Mouse (Mus musculus): ENCODE results near the gene Cyp2w1. TPM values are rescaled to one million over a fixed set of nuclear protein-coding genes. Genes with fewer than 3 reads are reported as not detected.
A peak's percentile ranks its signal among the peaks of the same experiment; 100 is the strongest.
"Not testable (repeated sequence)": the region's sequence is repeated elsewhere in the genome, so short reads cannot be mapped to it uniquely, and the experiment has no call there.

The Cyp2w1 gene
- polyA plus RNA-seq, 1 experiment = 0.33 TPM

DNA sequence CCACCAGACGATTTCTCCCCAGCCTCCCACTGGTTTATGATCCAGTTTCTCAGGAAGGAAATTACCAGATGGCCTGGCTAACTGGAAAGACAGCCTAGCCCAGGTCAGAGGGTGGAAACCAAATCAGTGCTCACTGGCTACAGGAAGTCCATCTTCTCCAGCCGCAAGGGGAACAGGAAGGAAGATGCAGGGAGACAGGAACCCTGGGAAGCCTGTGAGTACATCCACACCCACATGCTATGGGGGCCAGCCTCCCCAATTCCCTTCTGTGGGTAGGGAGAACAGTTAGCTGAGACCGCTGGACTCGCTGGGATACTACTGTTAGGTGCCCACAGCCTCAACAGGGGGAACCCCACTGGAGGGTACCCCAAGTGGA lies 35.8 kb downstream of the Cyp2w1 start:
- TF ChIP-seq CTCF (IDR thresholded peaks at IDR 0.05; ENCODE audit: insufficient read depth, low read length) (no peak), POLR2A (IDR thresholded peaks at IDR 0.05; ENCODE audit: borderline replicate concordance, extremely low read depth, low read depth, low read length) (no peak)
- H3K4me1 ChIP-seq (ENCODE audit: control insufficient read depth, insufficient read depth, low read length) = peaks cover 73% of the 10 kb centered on the region
- no peak for DNase-seq
- 45% methylated on average over 4 of the region's 4 CpGs for WGBS
- no peak overlapping the region for H3K4me3 ChIP-seq (replicated peaks; ENCODE audit: extremely low read depth, low read depth, low read length)

DNA sequence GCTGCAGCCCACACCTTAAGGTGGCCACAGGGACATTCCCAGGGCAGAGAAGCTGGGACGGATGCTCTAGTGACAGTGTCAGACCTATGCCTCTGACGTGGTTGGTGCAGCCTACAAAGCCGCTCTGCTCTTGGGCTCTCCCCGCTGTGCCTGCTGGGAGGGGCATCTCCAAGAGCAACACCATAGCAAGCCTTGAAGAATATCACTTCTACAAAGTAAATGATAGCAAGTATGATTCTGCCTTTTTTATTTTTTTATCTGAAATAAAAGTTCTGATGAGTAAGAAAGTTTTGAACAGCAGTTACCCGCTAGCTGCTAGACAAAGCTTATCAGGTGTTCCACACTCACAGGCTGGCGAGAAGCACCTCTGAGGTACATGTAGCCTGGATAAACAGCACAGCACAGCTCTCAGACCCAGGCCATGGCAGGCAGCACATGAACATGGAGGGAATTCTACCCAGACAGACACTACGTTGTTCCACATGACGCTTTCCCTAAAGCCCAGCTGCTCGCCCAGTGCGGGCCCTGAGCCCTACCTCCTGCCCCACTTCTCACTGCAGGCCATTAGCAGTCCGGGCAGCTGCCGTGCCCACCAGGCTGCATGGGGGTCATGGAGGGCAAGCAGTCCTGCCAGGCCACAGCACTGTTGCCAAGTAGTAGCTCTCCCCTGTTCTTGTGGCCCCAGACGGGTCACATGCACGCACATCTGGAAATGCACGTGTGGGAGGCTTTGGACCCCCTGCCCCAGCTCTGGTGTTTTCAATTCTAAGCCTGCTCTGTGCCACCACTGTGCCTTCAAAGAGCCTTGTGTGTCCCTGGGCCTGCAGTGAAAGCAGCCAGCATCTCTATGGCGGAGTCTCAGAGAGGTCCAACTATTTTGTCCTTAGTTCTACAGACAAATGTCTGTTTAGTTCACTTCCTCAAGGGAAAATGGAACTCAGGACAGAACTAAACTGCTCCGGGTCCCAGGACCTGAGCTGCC lies 36.6 kb downstream of the Cyp2w1 start:
- 54% methylated on average over 17 of the region's 17 CpGs for WGBS
- DNase-seq = no peak
- no peak for TF ChIP-seq CTCF (IDR thresholded peaks at IDR 0.05; ENCODE audit: insufficient read depth, low read length)
- no peak for TF ChIP-seq POLR2A (IDR thresholded peaks at IDR 0.05; ENCODE audit: borderline replicate concordance, extremely low read depth, low read depth, low read length)
- Histone ChIP-seq H3K4me1 (ENCODE audit: control insufficient read depth, insufficient read depth, low read length) (peaks cover 65% of the 10 kb centered on the region), H3K4me3 (replicated peaks; ENCODE audit: extremely low read depth, low read depth, low read length) (no peak overlapping the region)

DNA sequence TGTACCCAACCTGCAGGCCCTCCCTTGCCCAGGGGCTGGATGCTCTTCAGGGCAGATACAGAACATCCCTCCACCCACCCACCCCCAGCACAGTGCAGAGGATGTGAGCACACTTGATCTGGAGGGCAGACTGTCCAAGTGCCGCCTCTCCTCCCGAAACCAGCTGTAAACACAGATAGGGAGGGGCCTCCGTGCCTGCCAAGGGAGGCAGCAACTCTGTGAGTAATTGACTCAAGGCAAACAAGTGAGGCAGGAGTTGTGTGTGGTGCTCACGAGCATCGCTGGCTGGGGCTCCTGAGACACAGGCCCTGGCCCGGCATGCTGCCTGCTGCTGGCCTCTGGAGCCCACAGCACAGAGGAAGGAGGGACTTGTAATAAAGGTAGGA lies 37.3 kb downstream of the Cyp2w1 start:
- Histone ChIP-seq H3K4me3 (replicated peaks; ENCODE audit: extremely low read depth, low read depth, low read length) (peak overlapping the region; percentile 45), H3K4me1 (ENCODE audit: control insufficient read depth, insufficient read depth, low read length) (peaks cover 59% of the 10 kb centered on the region)
- peak; percentile 77; the same call in 1 of the 2 replicates for TF ChIP-seq POLR2A (IDR thresholded peaks at IDR 0.05; ENCODE audit: borderline replicate concordance, extremely low read depth, low read depth, low read length)
- TF ChIP-seq CTCF (IDR thresholded peaks at IDR 0.05; ENCODE audit: insufficient read depth, low read length) = no peak
- DNase-seq = peak; percentile 75
- WGBS = 10% methylated on average over 6 of the region's 6 CpGs

DNA sequence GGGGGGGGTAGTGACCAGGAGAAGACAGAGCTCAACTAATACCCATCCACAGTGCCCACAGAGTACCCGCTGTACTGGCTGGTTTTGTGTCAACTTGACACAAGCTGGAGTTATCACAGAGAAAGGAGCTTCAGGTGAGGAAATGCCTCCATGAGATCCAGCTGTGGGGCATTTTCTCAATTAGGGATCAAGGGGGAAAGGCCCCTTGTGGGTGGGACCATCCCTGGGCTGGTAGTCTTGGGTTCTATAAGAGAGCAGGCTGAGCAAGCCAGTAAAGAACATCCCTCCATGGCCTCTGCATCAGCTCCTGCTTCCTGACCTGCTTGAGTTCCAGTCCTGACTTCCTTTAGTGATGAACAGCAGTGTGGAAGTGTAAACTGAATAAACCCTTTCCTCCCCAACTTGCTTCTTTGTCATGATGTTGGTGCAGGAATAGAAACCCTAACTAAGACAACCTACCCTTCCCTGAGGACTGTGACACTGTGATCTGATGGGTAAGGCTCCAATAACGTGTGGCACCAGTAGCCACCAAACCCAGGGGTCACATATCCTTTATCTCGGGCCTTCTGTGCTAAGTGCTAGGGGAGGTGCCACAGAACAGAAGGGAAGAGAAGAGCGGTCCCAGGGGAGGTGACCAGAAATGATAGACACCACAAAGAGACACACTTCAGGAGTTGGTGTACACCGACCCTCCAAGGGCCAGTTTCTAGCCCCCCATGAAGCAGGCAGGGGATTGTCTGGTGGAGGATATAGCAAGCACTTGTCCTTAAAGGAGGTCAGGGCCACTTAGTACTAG lies 38.1 kb downstream of the Cyp2w1 start:
- not testable (repeated sequence) for H3K4me3 ChIP-seq (replicated peaks; ENCODE audit: extremely low read depth, low read depth, low read length); DNase-seq
- peaks cover 51% of the 10 kb centered on the region for H3K4me1 ChIP-seq (ENCODE audit: control insufficient read depth, insufficient read depth, low read length)
- 66% methylated on average over 5 of the region's 5 CpGs for WGBS

DNA sequence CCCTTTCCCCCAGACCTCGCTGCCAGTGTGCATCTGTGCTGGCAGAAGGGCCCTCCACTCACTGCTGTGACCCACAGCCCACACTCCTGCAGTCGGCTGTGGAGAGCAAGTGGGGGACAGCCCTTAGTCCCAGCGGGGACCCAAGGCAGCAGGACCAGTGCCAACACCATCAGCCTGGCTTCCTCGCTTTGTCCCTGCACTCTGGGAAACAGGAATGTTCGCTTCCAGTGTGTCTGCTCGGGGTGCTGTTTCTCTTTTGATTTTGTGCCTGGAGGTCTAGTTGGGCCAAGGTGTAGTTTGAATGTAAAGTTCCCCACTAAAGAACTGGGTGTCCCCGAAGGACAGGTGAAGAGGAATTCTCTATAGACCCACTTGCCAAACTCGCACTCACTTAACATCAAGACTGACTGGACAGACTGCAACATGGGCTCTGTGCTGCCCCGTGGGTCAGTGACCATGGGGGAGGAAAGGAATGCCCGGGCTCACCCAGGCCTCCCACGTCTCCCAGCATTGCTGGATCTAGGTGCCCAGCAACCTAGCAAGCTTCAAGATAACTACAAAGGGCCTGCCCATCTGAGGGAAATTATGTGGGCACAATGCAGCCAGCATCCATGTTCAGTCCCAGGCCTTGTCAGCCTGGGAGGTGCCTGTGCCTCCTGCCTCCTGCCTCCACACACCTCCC lies 39.0 kb downstream of the Cyp2w1 start:
- no peak for DNase-seq
- WGBS = 47% methylated on average over 11 of the region's 11 CpGs
- H3K4me3 ChIP-seq (replicated peaks; ENCODE audit: extremely low read depth, low read depth, low read length) = no peak overlapping the region
- peaks cover 42% of the 10 kb centered on the region for H3K4me1 ChIP-seq (ENCODE audit: control insufficient read depth, insufficient read depth, low read length)
- TF ChIP-seq POLR2A (IDR thresholded peaks at IDR 0.05; ENCODE audit: borderline replicate concordance, extremely low read depth, low read depth, low read length) (peak; percentile 10; the same call in 1 of the 2 replicates), CTCF (IDR thresholded peaks at IDR 0.05; ENCODE audit: insufficient read depth, low read length) (no peak)

DNA sequence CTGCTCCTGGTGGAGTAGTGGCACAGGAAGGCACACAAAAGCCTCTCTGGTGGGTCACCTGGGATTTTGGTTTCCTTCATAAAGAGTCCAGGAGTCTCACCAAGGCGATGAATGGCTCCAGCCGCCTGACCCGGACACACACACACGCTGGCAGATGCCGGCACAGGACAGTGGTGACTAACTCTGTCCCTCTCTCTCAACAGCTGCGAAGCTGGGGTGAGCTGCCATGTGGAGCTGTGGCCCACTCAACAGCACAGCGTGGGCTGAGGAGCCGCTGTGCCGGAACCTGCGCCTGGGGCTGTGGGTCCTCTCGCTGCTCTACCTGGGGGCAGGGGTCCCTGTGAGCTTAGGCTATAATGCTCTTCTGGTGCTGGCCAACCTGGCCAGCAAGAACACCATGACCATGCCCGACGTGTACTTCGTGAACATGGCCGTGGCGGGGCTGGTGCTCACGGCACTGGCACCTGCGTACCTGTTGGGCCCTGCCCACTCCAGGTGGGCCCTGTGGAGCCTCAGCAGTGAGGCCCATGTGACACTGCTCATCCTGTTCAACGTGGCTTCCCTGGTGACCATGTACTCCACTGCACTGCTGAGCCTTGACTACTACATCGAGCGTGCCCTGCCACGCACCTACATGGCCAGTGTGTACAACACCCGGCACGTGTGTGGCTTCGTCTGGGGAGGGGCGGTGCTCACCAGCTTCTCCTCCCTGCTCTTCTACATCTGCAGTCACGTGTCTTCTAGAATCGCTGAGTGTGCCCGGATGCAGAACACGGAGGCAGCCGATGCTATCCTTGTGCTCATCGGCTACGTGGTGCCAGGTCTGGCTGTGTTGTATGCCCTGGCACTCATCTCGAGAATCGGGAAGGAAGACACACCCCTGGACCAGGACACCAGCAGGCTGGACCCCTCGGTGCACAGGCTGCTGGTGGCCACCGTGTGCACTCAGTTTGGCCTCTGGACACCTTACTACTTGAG lies 40.1 kb downstream of the Cyp2w1 start:
- DNase-seq = no peak
- H3K4me1 ChIP-seq (ENCODE audit: control insufficient read depth, insufficient read depth, low read length) = peaks cover 37% of the 10 kb centered on the region
- no peak overlapping the region for H3K4me3 ChIP-seq (replicated peaks; ENCODE audit: extremely low read depth, low read depth, low read length)
- no peak for TF ChIP-seq CTCF (IDR thresholded peaks at IDR 0.05; ENCODE audit: insufficient read depth, low read length)
- TF ChIP-seq POLR2A (IDR thresholded peaks at IDR 0.05; ENCODE audit: borderline replicate concordance, extremely low read depth, low read depth, low read length) = no peak
- WGBS = 86% methylated on average over 37 of the region's 37 CpGs

DNA sequence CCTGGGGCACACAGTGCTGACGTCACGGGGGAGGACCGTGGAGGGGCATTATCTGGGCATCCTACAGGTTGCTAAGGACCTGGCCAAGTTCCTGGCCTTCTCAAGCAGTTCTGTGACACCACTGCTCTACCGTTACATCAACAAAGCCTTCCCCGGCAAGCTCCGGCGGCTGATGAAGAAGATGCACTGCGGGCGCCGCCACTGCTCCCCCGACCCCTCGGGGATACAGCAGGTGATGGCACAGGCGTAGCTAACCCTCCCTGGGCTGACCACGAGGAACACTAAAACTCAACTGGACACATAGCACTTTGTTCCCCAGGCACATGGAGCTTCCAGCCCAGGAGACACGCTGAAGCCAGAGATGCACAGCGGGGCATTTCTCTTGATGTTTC lies 40.8 kb downstream of the Cyp2w1 start:
- Histone ChIP-seq H3K4me3 (replicated peaks; ENCODE audit: extremely low read depth, low read depth, low read length) (no peak overlapping the region), H3K4me1 (ENCODE audit: control insufficient read depth, insufficient read depth, low read length) (peaks cover 37% of the 10 kb centered on the region)
- DNase-seq = no peak
- TF ChIP-seq POLR2A (IDR thresholded peaks at IDR 0.05; ENCODE audit: borderline replicate concordance, extremely low read depth, low read depth, low read length) (no peak), CTCF (IDR thresholded peaks at IDR 0.05; ENCODE audit: insufficient read depth, low read length) (no peak)
- WGBS = 91% methylated on average over 16 of the region's 16 CpGs

DNA sequence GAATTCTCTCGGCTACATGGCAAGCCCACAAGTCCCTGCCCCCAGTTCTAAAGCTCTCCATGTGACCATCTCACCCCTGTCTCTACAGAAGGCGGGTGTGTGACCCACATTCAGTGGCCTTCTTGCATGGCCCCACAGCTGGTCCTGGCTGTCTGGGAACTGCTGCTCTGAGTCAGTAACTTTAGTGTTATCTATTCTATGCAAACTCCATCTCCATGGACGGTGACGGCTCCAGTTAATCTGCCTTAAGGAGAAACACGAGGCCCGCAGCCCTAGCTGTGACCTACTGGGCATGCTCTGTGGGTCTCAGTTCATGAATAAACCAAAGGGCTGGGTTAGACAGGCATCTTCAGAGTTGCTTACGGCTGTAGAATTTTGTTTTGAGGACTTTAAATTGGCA lies 42.0 kb downstream of the Cyp2w1 start:
- Histone ChIP-seq H3K4me3 (replicated peaks; ENCODE audit: extremely low read depth, low read depth, low read length) (no peak overlapping the region), H3K4me1 (ENCODE audit: control insufficient read depth, insufficient read depth, low read length) (peaks cover 31% of the 10 kb centered on the region)
- WGBS = 75% methylated on average over 7 of the region's 7 CpGs
- TF ChIP-seq POLR2A (IDR thresholded peaks at IDR 0.05; ENCODE audit: borderline replicate concordance, extremely low read depth, low read depth, low read length) (no peak), CTCF (IDR thresholded peaks at IDR 0.05; ENCODE audit: insufficient read depth, low read length) (no peak)
- no peak for DNase-seq

All from lung, adult 2 months (tissue).